Mouse (Mus musculus) stomach, embryonic 16.5 days (tissue): ENCODE measurements around the gene Ppil2. TPM values are rescaled to one million over a fixed set of nuclear protein-coding genes. Genes with fewer than 3 reads are reported as not detected.

Source experiments
- ATAC-seq: fragments of 200-750 bp; cut with Nextera tagmentation; 2 replicates; pipeline ENCODE4 v1.8.0; 2017; ENCODE audit warnings: moderate number of reproducible peaks, moderate TSS enrichment; ENCODE audit not compliant: insufficient read depth, low FRiP score
- H3K27ac ChIP-seq: fragments of 300-500 bp; sonication (generic); 2 replicates; pipeline ENCODE4 v1.5.1; 2014; ENCODE audit warnings: low read length
- H3K27me3 ChIP-seq: fragments of 300-500 bp; sonication (generic); 2 replicates; pipeline ENCODE4 v1.6.1; 2014; ENCODE audit warnings: low read length, control low read depth, mixed read lengths; ENCODE audit not compliant: control insufficient read depth, insufficient read depth
- H3K36me3 ChIP-seq: fragments of 300-500 bp; sonication (generic); 2 replicates; pipeline ENCODE4 v1.6.1; 2014; ENCODE audit warnings: low read length; ENCODE audit not compliant: control insufficient read depth, insufficient read depth
- H3K4me1 ChIP-seq: fragments of 300-500 bp; sonication (generic); 2 replicates; pipeline ENCODE4 v1.6.1; 2014; ENCODE audit warnings: low read length, control low read depth, mixed read lengths; ENCODE audit not compliant: control insufficient read depth, insufficient read depth
- H3K4me2 ChIP-seq: fragments of 300-500 bp; sonication (generic); 2 replicates; pipeline ENCODE4 v1.6.1; 2014; ENCODE audit warnings: low read depth, low read length, mixed read lengths
- H3K4me3 ChIP-seq: fragments of 300-500 bp; sonication (generic); replicated peaks from 2 replicates; pipeline ENCODE4 v1.5.1; 2014; ENCODE audit warnings: mild to moderate bottlenecking, low read length
- H3K9ac ChIP-seq: fragments of 300-500 bp; sonication (generic); 2 replicates; pipeline ENCODE4 v1.6.1; 2014; ENCODE audit warnings: low read length
- H3K9me3 ChIP-seq: fragments of 300-500 bp; sonication (generic); replicated peaks from 2 replicates; pipeline ENCODE4 v1.6.1; 2016; ENCODE audit warnings: low read length, control low read depth; ENCODE audit not compliant: control insufficient read depth
- WGBS: fragments of 180-500 bp; shearing (Covaris S2); extraction: QIAGEN DNeasy Blood & Tissue Kit; methylation state at CpG from one replicate; pipeline ENCODE4 v1.1.7; 2014; 5-methylcytosine and 5-hydroxymethylcytosine counted together
- polyA plus RNA-seq: library from polyadenylated mRNA; unstranded; fragments of >200 nt; fragmentation: Nextera tagmentation; extraction: Ambion mirVana; gene quantifications from 2 replicates; pipeline ENCODE4 v1.2.1, GENCODE M21; 2015

Gene Ppil2
- polyA plus RNA-seq, 1 experiment from 2014 or later, result 123 TPM

DNA sequence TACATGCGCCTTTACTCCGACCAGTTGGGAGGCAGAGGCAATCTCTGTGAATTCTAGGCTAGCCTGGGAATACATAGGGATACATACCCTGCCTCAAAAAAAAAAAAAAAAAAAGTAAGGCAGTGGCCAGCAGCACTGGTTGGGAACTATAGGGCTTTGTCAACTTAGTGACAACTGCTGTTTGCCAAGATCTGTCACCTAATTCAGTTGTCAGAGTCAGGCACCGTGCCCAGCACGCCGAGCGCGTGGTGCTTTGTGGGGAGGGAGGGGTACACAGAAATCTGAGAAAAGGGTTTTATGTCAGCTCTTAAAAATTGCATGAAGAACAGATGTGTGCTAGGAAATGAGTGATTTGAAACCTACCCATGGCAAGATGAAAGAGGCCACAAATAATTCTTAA, 33.0 kb downstream of the Ppil2 start:
- H3K9ac ChIP-seq, result no peak overlapping the region
- 0 out of 2 replicates have a peak, but pooled peaks cover 5% of the 10 kb centered on the region for H3K9me3 ChIP-seq
- ATAC-seq, result no peak
- H3K27ac ChIP-seq, result no peak overlapping the region
- H3K4me3 ChIP-seq, result no peak overlapping the region
- H3K27me3 ChIP-seq, result no peaks in the 10 kb centered on the region
- no peaks in the 10 kb centered on the region for H3K4me1 ChIP-seq
- H3K4me2 ChIP-seq, result no peak overlapping the region
- 0 out of 2 replicates have a peak, but pooled peaks cover 3% of the 10 kb centered on the region for H3K36me3 ChIP-seq
- 84% methylated on average over 7 of the region's 7 CpGs for WGBS

DNA sequence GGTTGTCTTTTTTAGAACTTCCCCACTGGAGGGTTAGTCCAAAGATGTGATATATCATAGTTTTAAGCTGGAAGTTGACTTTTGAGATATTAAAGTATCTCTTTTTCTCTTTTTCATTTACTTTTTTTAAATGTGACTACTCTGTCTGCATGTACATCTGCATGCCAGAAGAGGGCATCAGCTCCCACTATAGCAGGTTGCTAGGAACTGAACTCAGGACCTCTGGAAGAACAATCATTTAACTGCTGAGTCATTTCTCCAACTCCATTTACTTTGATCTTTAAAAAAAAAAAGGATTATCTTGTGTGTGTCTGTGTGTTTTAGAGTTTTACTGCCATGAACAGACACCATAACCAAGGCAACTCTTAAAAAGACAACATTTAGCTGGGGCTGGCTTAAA, 34.2 kb downstream of the Ppil2 start:
- no peak overlapping the region for H3K4me2 ChIP-seq

DNA sequence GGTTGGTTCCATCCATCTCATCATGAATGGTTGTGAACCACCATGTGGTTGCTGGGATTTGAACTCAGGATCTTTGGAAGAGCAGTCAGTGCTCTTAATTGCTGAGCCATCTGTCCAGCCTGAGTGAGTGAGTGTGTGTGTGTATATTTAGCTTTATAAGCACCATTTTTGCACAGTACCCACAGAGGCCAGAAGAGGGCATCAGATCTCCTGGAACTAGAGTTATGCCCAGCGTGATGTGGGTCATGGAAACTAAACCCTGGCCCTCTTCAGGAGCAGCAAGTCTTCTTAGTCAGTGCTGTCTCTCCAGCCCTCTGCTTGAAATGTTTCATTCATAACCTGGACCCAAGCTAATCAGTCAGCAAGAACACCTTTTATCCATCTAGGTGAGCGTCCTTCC, 34.8 kb downstream of the Ppil2 start:
- Histone ChIP-seq H3K9ac (no peak overlapping the region), H3K4me2 (no peak overlapping the region), H3K36me3 (no peaks in the 10 kb centered on the region), H3K9me3 (0 out of 2 replicates have a peak, but pooled peaks cover 5% of the 10 kb centered on the region), H3K27ac (no peak overlapping the region), H3K4me1 (no peaks in the 10 kb centered on the region), H3K27me3 (no peaks in the 10 kb centered on the region), H3K4me3 (no peak overlapping the region)
- WGBS, result 93% methylated on average over 2 of the region's 2 CpGs
- no peak for ATAC-seq

More for the DNA sequence above, 34.2 kb downstream of the Ppil2 start:
- no peak overlapping the region for H3K27ac ChIP-seq
- H3K36me3 ChIP-seq, result no peaks in the 10 kb centered on the region
- H3K4me3 ChIP-seq, result no peak overlapping the region
- no peaks in the 10 kb centered on the region for H3K27me3 ChIP-seq
- no peaks in the 10 kb centered on the region for H3K4me1 ChIP-seq
- 0 out of 2 replicates have a peak, but pooled peaks cover 5% of the 10 kb centered on the region for H3K9me3 ChIP-seq
- no peak for ATAC-seq
- H3K9ac ChIP-seq, result no peak overlapping the region

DNA sequence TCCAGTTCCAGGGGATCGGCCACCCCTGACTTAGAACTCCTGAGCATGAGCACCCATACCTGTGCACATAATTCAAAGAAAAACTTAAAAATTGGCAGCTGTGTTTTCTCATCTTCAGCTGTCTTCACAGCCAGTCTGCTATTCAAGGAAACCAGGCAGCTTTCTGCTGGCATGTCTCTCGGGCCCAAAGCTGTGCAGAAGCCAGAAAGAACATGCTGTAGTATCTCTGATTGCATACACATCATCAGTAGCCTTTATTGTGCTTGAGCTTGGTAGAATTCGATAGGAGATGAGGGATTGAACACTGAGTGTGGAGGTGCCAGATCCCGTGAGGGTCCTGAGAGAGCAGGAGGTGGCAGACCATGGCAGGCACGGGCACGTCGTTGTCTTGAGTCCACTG, 38.1 kb downstream of the Ppil2 start:
- WGBS, result 87% methylated on average over 7 of the region's 7 CpGs
- Histone ChIP-seq H3K4me2 (no peak overlapping the region), H3K9me3 (0 out of 2 replicates have a peak, but pooled peaks cover 5% of the 10 kb centered on the region), H3K9ac (no peak overlapping the region), H3K27me3 (no peaks in the 10 kb centered on the region), H3K4me3 (no peak overlapping the region), H3K36me3 (no peaks in the 10 kb centered on the region), H3K4me1 (no peaks in the 10 kb centered on the region), H3K27ac (no peak overlapping the region)
- ATAC-seq, result no peak

DNA sequence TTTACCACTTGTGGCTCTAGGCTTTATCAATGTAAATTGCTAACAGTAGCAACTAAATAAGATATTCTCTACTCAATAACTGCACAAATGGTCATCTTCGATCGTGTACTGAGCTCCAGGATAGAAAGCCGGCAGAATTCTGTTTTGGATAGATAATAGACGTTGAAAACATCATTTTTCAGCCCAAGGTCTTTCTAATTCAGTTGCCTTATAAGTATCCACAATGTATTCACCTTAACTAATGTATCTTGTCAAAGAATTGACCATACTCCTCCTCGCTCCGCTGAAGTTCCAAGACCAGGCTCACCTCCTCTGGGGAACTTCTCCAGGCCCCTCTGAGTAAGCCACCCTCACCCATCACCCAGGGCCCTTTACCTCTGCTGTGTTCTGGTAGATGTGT, 40.3 kb downstream of the Ppil2 start:
- no peaks in the 10 kb centered on the region for H3K27me3 ChIP-seq
- H3K4me2 ChIP-seq, result peak overlapping the region; percentile 73
- H3K9ac ChIP-seq, result no peak overlapping the region
- WGBS, result 39% methylated on average over 6 of the region's 6 CpGs
- H3K36me3 ChIP-seq, result no peaks in the 10 kb centered on the region
- H3K4me1 ChIP-seq, result no peaks in the 10 kb centered on the region
- no peak overlapping the region for H3K27ac ChIP-seq
- H3K9me3 ChIP-seq, result 0 out of 2 replicates have a peak, but pooled peaks cover 4% of the 10 kb centered on the region
- H3K4me3 ChIP-seq, result peak overlapping the region; percentile 75
- no peak for ATAC-seq

DNA sequence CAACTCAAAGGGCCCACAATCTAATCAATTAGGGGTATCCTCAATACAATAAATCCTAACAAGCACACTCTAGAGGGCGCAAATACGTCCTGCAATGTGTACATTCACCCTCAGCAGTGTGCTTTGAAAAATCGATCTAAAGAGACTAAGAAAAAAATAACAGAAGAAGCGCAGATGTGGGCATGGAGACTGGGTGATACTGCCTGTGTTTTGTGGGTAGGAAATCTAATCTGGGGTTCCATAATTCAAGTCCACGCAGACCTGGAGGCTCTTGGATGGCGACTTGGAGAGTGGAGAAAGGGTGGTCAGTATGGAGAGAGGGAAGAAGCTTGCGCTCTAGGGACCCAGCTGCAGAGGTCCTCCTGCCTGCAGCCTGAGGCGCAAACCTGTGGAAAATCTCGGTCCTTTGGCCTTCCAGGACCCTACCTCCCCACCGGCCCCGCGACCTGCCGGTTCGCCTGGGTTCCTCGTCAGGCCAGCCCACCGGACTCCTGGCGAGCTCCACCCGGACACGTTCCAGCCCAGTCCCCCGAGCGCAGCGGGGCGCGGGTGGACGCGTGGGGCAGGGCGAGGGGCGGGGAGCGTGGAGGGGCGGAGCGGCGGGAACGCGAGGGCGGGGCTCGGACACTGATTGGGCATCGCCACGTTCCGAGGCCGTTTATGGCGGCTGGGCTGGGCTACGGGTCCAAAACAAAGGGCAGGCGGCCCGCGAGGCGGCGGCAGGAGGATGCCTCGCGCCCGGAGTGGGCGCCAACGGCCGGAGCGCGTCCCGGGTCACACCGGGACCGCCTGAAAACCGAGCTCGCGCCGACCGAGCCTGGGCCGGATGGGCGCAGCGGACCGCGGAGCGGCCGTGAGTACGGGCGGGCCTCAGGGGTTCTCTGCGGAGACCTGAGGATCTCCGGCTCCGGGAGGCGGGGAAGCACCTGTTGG, 41.3 kb downstream of the Ppil2 start, which contains the start of gene Ypel1:
Gene Ypel1, plus strand, starts transcription at position 186 of the 933 bp plus-strand sequence.
- Histone ChIP-seq H3K36me3 (no peaks in the 10 kb centered on the region), H3K27ac (peak within 1 kb of the TSS; percentile 85), H3K4me1 (no peaks in the 10 kb centered on the region), H3K9me3 (no peaks in the 10 kb centered on the region), H3K27me3 (no peaks in the 10 kb centered on the region), H3K4me2 (peak within 1 kb of the TSS; percentile 73), H3K4me3 (peak within 1 kb of the TSS; percentile 75), H3K9ac (peak within 1 kb of the TSS; percentile 87)
- under 1% methylated on average over 72 of the region's 76 CpGs for WGBS
- peak; percentile 96 for ATAC-seq

DNA sequence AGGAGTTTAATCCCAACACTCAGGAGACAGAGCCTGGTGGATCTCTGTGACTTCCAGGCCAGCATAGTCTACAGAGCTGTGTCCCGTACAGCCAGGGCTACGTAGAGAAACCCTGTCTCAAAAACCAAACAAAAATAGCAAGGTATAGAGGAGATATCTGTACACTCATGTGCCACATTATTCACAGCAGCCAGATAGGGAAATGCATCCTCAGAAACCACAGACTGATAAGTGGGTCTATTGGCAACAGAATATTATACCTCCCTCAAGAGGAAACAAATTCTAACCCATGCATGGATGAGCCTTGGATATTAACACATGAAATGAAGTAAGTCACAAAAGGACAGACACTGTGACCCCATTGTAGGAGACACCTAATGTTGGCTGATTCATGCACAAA, 43.5 kb downstream of the Ppil2 start:
- ATAC-seq, result no peak
- Histone ChIP-seq H3K4me1 (no peaks in the 10 kb centered on the region), H3K27ac (no peak overlapping the region), H3K9me3 (no peaks in the 10 kb centered on the region), H3K9ac (no peak overlapping the region), H3K4me3 (no peak overlapping the region), H3K36me3 (no peaks in the 10 kb centered on the region), H3K27me3 (no peaks in the 10 kb centered on the region), H3K4me2 (no peak overlapping the region)
- WGBS, result 74% methylated on average over 2 of the region's 2 CpGs

DNA sequence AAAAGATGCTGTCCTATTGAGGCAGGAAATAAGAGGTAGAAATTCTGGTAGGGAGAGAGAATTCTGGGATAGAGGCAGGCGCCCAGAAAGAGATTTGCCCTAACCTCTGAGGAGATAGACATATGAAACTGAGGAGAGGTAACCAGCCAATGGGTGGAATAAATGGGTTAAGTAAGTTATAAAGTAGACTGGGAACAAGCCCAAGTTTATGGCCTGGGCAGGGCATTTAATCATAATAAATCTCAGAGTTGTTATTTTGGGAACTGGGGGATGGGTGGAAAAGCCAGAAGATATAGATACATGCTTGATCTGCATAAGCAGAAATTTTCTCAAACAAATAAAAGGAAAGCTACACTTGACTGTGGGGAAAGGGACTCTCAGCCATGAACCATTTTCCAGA, 48.7 kb downstream of the Ppil2 start:
- Histone ChIP-seq H3K4me1 (no peaks in the 10 kb centered on the region), H3K4me2 (no peak overlapping the region), H3K9me3 (no peaks in the 10 kb centered on the region), H3K27ac (no peak overlapping the region), H3K36me3 (no peaks in the 10 kb centered on the region), H3K4me3 (no peak overlapping the region), H3K27me3 (no peaks in the 10 kb centered on the region), H3K9ac (no peak overlapping the region)
- 48% methylated on average over 1 of the region's 1 CpGs for WGBS
- no peak for ATAC-seq

DNA sequence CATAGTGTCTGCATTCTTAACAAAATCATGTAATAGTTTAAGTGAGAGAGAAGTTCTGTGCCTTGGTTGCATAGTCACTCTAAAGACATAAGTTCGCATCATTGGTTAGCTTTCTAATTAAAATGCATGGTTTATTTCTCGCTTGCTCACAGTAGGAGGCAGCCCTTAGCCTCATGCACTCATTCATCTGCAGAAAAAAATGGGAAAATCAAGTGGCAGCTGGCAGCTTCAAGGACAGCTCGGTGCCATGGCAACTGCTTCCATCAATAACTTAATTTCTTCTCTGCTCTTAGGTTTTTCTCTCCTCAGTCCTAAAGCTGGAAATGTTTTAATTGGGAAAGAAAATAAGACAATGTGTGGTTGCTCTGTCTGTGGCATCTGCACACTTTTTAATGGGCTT, 55.5 kb downstream of the Ppil2 start:
- H3K27me3 ChIP-seq, result no peaks in the 10 kb centered on the region
- no peak overlapping the region for H3K9ac ChIP-seq
- no peak overlapping the region for H3K4me3 ChIP-seq
- no peak overlapping the region for H3K4me2 ChIP-seq
- no peaks in the 10 kb centered on the region for H3K4me1 ChIP-seq
- WGBS, result 68% methylated on average over 3 of the region's 3 CpGs
- ATAC-seq, result no peak
- no peaks in the 10 kb centered on the region for H3K36me3 ChIP-seq
- H3K9me3 ChIP-seq, result no peaks in the 10 kb centered on the region
- H3K27ac ChIP-seq, result no peak overlapping the region
